13 mouse cellular contexts compared by ENCODE assay signal in genomic region chr19:7693104-7693503, GRCm38 (mm10). TPM values are rescaled to one million over a fixed set of nuclear protein-coding genes. Genes with fewer than 3 reads are reported as not detected.
DNase-seq lines count a peak whose midpoint lies in the region; ATAC-seq and TF ChIP-seq lines count a peak whose summit lies in the region.
"Not testable (repeated sequence)": the region's sequence is repeated elsewhere in the genome, so short reads cannot be mapped to it uniquely, and the experiment has no call there.
"Had no signal": no experiment of that assay in that cellular context is flagged by ENCODE, and none has a peak within 500 bp of the region (broad histone marks: within the 10 kb centered on the region; RNA-seq: fewer than 3 reads in every experiment).

No protein-coding gene starts in this region.

- not testable (repeated sequence) for H3K36me3 ChIP-seq in lung, embryonic 14.5 days (ENCODE audit: insufficient read depth); lung, embryonic 15.5 days; lung, embryonic 16.5 days (ENCODE audit: control insufficient read depth, insufficient read depth, low read length); lung, postnatal 0 days (ENCODE audit: insufficient read depth, low read length)

- not testable (repeated sequence) for TF ChIP-seq CTCF in lung, embryonic 14.5 days (IDR thresholded peaks at IDR 0.05; ENCODE audit: low read depth); lung, postnatal 0 days (IDR thresholded peaks at IDR 0.05)

- not testable (repeated sequence) for H3K4me2 ChIP-seq in lung, embryonic 14.5 days; lung, embryonic 15.5 days; lung, embryonic 16.5 days (ENCODE audit: low read depth, low read length); lung, postnatal 0 days (replicated peaks; ENCODE audit: low read depth, low read length)

- WGBS in lung, embryonic 14.5 days, result 44% methylated on average over 3 of the region's 3 CpGs
- 30% methylated on average over 3 of the region's 3 CpGs for WGBS in lung, embryonic 15.5 days
- 44% methylated on average over 3 of the region's 3 CpGs for WGBS in lung, embryonic 16.5 days
- 27% methylated on average over 3 of the region's 3 CpGs for WGBS in lung, postnatal 0 days

- not testable (repeated sequence) for H3K4me3 ChIP-seq in lung, embryonic 14.5 days (ENCODE audit: low read depth, low read length); lung, embryonic 15.5 days; lung, embryonic 16.5 days (ENCODE audit: low read length); lung, postnatal 0 days (ENCODE audit: low read depth, low read length)

- not testable (repeated sequence) for H3K27ac ChIP-seq in lung, embryonic 14.5 days (ENCODE audit: low read depth); lung, embryonic 15.5 days; lung, embryonic 16.5 days (ENCODE audit: low read length); lung, postnatal 0 days (ENCODE audit: low read length)

- not testable (repeated sequence) for DNase-seq in lung, embryonic 14.5 days
- DNase-seq in lung, postnatal 0 days (ENCODE audit: low spot score), result peak; percentile 22
- DNase-seq in lung, postnatal 25 days (ENCODE audit: low spot score), result peak; percentile 1
- peak; percentile 14 for DNase-seq in lung, postnatal 36 days
- DNase-seq in lung, postnatal 4 days, result peak; percentile 10 to 33

- ATAC-seq in lung, embryonic 14.5 days (ENCODE audit: insufficient read depth), result peak; percentile 35; the same call in 1 of the 2 replicates
- ATAC-seq in lung, embryonic 15.5 days (ENCODE audit: borderline replicate concordance, extremely low read depth, low FRiP score, low TSS enrichment), result peak; percentile 82
- ATAC-seq in lung, embryonic 16.5 days (ENCODE audit: low read depth), result peak; percentile 89
- ATAC-seq in lung, postnatal 0 days, result peak; percentile 43; the same call in 1 of the 2 replicates

- H3K9ac ChIP-seq in lung, embryonic 14.5 days; lung, embryonic 15.5 days; lung, embryonic 16.5 days (ENCODE audit: low read length); lung, postnatal 0 days (replicated peaks; ENCODE audit: low read depth): not testable (repeated sequence)

- not testable (repeated sequence) for H3K9me3 ChIP-seq in lung, embryonic 14.5 days (ENCODE audit: low read depth, low read length); lung, embryonic 15.5 days; lung, embryonic 16.5 days (ENCODE audit: control insufficient read depth, low read length); lung, postnatal 0 days (ENCODE audit: low read length)

- not testable (repeated sequence) for TF ChIP-seq EP300 in lung, postnatal 0 days (IDR thresholded peaks at IDR 0.05)

- H3K4me1 ChIP-seq in lung, embryonic 14.5 days (ENCODE audit: insufficient read depth); lung, embryonic 15.5 days; lung, embryonic 16.5 days (replicated peaks; ENCODE audit: control insufficient read depth, insufficient read depth, low read length); lung, postnatal 0 days (ENCODE audit: insufficient read depth, low read depth, low read length): not testable (repeated sequence)

- not testable (repeated sequence) for H3K27me3 ChIP-seq in lung, embryonic 14.5 days (ENCODE audit: insufficient read depth, low read length); lung, embryonic 15.5 days; lung, embryonic 16.5 days (ENCODE audit: control insufficient read depth, insufficient read depth, low read depth, low read length); lung, postnatal 0 days (replicated peaks; ENCODE audit: insufficient read depth, low read length)

RNA-seq across cellular contexts. Expression of gene Slc22a19, which starts 18.0 kb away (rescaled TPM):
- polyA plus RNA-seq in lung, embryonic 14.5 days (2014; fragmentation: Nextera tagmentation; extraction: Ambion mirVana), result 0.21 TPM in 1 of 2 replicates, not detected in the other
- polyA plus RNA-seq in lung, embryonic 15.5 days (2015; fragmentation: Nextera tagmentation; extraction: Ambion mirVana), result 0.28 and 0.56 TPM in 2 replicates
- polyA plus RNA-seq in lung, embryonic 16.5 days (2015; fragmentation: Nextera tagmentation; extraction: Ambion mirVana), result 0.75 and 1.2 TPM in 2 replicates
- polyA plus RNA-seq in lung, postnatal 0 days (2015; fragmentation: Nextera tagmentation; extraction: Ambion mirVana), result 6.8 and 6.9 TPM in 2 replicates
- polyA plus RNA-seq: activated CD4-positive, CD25-positive, alpha-beta regulatory T cell, adult 4 months; adrenal gland, adult 2 months; C2C12; CD4-positive, CD25-positive, alpha-beta regulatory T cell, adult 4 months; G1E; Patski had no signal

Comparison
In these comparisons a context has a peak if more than half of its experiments do, and no peak if none do; other contexts are left out.
1. ATAC-seq: peak in every context shown above with its lines; median percentile 89 in lung, embryonic 16.5 days; 82 in lung, embryonic 15.5 days; 43 in lung, postnatal 0 days; 35 in lung, embryonic 14.5 days.